Mouse (Mus musculus): ENCODE measurements around the gene Dgkq.

The Dgkq gene

GRCm38 (mm10) chr5:108602537-108602936 is 66.9 kb downstream of the Dgkq start:
- DNase-seq (ENCODE audit: low spot score in 2 of 2), result no peak

DNA sequence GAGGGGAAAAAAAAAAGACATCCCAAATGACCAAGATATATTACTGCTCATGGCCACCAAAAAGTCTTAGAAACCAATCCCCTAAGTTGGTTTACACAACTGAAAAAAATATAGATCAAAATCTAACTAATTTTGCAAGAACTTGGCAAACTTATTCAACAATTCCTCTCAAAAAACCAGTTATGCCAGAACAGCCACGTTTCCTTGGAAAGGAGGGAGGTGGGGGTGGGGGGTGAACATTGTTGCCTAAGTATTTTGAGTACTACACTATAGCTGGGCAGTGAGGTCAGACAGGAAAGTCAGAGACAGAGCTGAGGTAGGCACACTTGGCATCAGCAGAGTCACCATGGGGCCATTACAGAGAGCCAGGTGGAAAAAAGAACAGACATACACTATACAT is 69.5 kb downstream of the Dgkq start:
- no peak for DNase-seq (ENCODE audit: low spot score in 2 of 2)

Measured in frontal cortex, postnatal 25 days (tissue).